Mouse (Mus musculus): ENCODE results near the gene Gm17662. TPM values are rescaled to one million over a fixed set of nuclear protein-coding genes. Genes with fewer than 3 reads are reported as not detected.

Gene Gm17662
- polyA plus RNA-seq (2015; fragmentation: Nextera tagmentation; extraction: Ambion mirVana) = not detected in 2 replicates

DNA sequence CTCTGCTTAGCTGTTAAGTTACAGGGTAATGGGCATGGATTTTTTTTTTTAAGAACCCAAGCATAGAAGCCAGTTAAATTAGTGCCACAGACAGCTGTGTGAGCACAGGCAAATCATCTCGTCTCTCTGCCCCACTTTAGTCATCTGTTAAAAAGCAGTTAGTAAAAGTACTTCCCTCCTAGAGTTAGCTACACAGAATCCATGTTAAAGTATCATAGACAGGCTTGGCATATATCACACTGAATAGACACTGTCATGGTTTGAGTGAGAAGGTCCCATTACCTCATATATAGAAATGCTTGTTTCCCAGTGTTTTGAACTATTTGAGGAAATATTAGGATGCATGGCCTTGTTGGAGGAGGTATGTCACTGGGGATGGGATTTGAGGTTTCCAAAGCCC is at the start of gene Gm17662:
TSS of gene Gm17662 (plus strand) at position 301 of the 400 bp plus-strand sequence.
- H3K4me1 ChIP-seq (replicated peaks) = no peaks in the 10 kb centered on the region
- H3K4me2 ChIP-seq = no peak within 1 kb of the TSS
- no peaks in the 10 kb centered on the region for H3K9me3 ChIP-seq
- no peak within 1 kb of the TSS for H3K4me3 ChIP-seq
- H3K27me3 ChIP-seq = no peaks in the 10 kb centered on the region
- no peak within 1 kb of the TSS for H3K9ac ChIP-seq
- WGBS = 80% methylated on average over 1 of the region's 1 CpGs
- H3K27ac ChIP-seq = no peak within 1 kb of the TSS
- ATAC-seq (ENCODE audit: low FRiP score) = no peak
- H3K36me3 ChIP-seq = no peaks in the 10 kb centered on the region

DNA sequence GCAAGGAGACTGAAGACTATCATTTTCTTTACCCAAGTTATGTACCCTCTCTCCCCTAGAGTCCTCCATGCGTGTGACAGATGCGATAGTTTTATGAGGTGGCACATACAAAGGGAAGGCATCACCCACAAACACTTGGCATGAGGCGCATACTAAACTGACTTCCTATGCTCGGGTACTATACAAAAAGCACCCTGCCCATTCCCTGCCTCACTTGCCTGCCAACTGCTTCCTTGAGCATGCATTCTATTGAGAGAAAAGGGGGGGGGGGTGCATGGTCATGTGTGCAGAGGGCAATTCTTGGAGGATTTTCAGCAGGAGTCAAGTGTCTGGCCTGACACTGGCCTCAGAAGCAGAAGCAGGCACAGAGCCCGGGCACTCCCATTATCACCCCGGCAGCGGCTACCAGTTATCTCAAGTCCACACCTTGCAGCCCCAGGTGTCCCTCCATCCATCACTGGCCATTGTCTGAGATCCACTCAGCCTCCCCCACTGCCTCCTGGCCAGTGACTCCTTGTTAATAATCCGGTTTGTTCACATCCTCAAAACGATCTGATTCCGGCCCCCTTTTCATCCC is 46.3 kb upstream of the Gm17662 start:
- H3K4me2 ChIP-seq = no peak overlapping the region
- H3K27me3 ChIP-seq = no peaks in the 10 kb centered on the region
- H3K27ac ChIP-seq = no peak overlapping the region
- 65% methylated on average over 10 of the region's 10 CpGs for WGBS
- peak; percentile 52; the same call in 1 of the 2 replicates for ATAC-seq (ENCODE audit: low FRiP score)
- H3K36me3 ChIP-seq = no peaks in the 10 kb centered on the region
- no peak overlapping the region for H3K9ac ChIP-seq
- no peak overlapping the region for H3K4me3 ChIP-seq
- peaks cover 10% of the 10 kb centered on the region for H3K4me1 ChIP-seq (replicated peaks)
- no peaks in the 10 kb centered on the region for H3K9me3 ChIP-seq

- 71% methylated on average over 2 of the region's 2 CpGs for WGBS
- Histone ChIP-seq H3K27me3 (no peaks in the 10 kb centered on the region), H3K9me3 (no peaks in the 10 kb centered on the region), H3K4me3 (no peak overlapping the region), H3K4me1 (replicated peaks) (peaks cover 10% of the 10 kb centered on the region), H3K36me3 (no peaks in the 10 kb centered on the region), H3K4me2 (no peak overlapping the region), H3K9ac (no peak overlapping the region), H3K27ac (no peak overlapping the region)
- no peak for ATAC-seq (ENCODE audit: low FRiP score)
Measured at GRCm38 (mm10) chr4:104813617-104814016, 43.5 kb upstream of the Gm17662 start.

- H3K4me2 ChIP-seq = no peak overlapping the region
- H3K9ac ChIP-seq = no peak overlapping the region
- H3K9me3 ChIP-seq = no peaks in the 10 kb centered on the region
- no peaks in the 10 kb centered on the region for H3K27me3 ChIP-seq
- H3K27ac ChIP-seq = no peak overlapping the region
- H3K4me1 ChIP-seq (replicated peaks) = no peaks in the 10 kb centered on the region
- H3K36me3 ChIP-seq = no peaks in the 10 kb centered on the region
- ATAC-seq (ENCODE audit: low FRiP score) = no peak
- H3K4me3 ChIP-seq = no peak overlapping the region
- 85% methylated on average over 4 of the region's 4 CpGs for WGBS
Measured at GRCm38 (mm10) chr4:104816519-104817232, 40.5 kb upstream of the Gm17662 start.

DNA sequence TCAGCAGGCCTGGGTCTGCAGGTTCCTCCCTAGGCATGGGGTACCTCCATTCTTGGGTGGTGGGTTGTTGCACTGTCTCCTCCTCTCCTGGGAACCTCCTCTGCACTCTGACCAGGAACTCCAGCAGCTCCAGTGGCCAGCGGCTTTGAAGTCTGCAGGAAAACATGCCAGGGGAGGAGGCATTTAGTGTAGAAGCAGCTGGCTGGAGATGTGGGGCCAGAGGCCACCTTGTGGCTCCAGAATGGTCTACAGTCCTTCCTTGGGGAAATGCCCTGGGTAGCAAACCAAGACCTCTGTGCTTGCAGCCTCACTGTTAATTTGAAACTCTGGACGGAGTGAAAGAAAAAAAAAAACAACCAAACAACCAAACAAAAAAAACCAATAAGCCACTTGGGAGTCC is 39.6 kb upstream of the Gm17662 start:
- Histone ChIP-seq H3K4me1 (replicated peaks) (no peaks in the 10 kb centered on the region), H3K4me3 (no peak overlapping the region), H3K27me3 (0 out of 2 replicates have a peak, but pooled peaks cover 3% of the 10 kb centered on the region), H3K4me2 (no peak overlapping the region), H3K27ac (no peak overlapping the region), H3K9ac (no peak overlapping the region), H3K36me3 (no peaks in the 10 kb centered on the region), H3K9me3 (no peaks in the 10 kb centered on the region)
- no peak for ATAC-seq (ENCODE audit: low FRiP score)
- WGBS = 59% methylated on average over 2 of the region's 2 CpGs

DNA sequence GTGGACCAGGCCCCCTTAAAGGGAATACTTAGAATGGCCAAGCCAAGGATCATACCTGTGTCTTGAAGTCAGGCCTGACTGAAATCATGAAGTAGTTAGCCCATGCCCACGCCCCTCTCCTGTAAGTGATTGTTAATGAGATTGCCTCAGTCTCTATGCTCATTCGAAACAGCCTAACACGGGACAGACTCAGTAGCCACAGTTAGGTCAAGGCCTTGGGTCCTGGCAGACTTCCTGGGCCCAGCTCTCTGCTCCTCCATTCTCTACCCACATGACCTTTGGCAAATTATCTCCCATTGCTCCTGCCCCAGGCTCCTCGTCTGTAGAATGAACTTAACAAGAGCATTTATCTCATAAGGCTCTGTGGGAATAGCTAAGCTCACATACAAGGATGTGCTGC is 38.1 kb upstream of the Gm17662 start:
- H3K27ac ChIP-seq = no peak overlapping the region
- WGBS = 67% methylated on average over 4 of the region's 4 CpGs
- H3K36me3 ChIP-seq = no peaks in the 10 kb centered on the region
- no peak overlapping the region for H3K4me3 ChIP-seq
- no peak overlapping the region for H3K4me2 ChIP-seq
- H3K4me1 ChIP-seq (replicated peaks) = no peaks in the 10 kb centered on the region
- no peak overlapping the region for H3K9ac ChIP-seq
- H3K9me3 ChIP-seq = no peaks in the 10 kb centered on the region
- H3K27me3 ChIP-seq = 0 out of 2 replicates have a peak, but pooled peaks cover 3% of the 10 kb centered on the region
- no peak for ATAC-seq (ENCODE audit: low FRiP score)

DNA sequence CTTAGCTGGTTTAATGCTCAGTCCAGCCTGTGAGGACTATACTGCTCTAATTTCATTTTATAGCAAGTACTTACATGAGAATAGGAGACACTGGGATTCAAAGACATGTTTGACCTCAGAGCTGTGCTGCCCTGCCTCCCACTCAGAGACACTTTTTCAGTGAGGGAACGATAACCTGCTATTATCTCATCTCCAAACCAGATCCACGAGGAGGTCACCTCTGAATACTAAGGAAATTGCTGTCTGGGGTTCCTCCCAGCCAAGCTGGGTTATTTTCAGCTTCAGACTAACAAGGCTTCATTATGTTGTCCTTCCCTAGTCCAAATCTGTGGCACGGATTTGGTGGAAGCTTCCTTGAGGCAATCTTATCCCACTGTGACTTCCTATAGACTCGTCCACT is 37.2 kb upstream of the Gm17662 start:
- Histone ChIP-seq H3K4me3 (no peak overlapping the region), H3K36me3 (no peaks in the 10 kb centered on the region), H3K9me3 (no peaks in the 10 kb centered on the region), H3K4me1 (replicated peaks) (no peaks in the 10 kb centered on the region), H3K4me2 (no peak overlapping the region), H3K9ac (no peak overlapping the region), H3K27me3 (0 out of 2 replicates have a peak, but pooled peaks cover 3% of the 10 kb centered on the region), H3K27ac (no peak overlapping the region)
- no peak for ATAC-seq (ENCODE audit: low FRiP score)
- 81% methylated on average over 4 of the region's 4 CpGs for WGBS

- Histone ChIP-seq H3K9me3 (no peaks in the 10 kb centered on the region), H3K4me3 (no peak overlapping the region), H3K4me2 (no peak overlapping the region), H3K9ac (no peak overlapping the region), H3K36me3 (no peaks in the 10 kb centered on the region), H3K4me1 (replicated peaks) (no peaks in the 10 kb centered on the region), H3K27ac (no peak overlapping the region), H3K27me3 (0 out of 2 replicates have a peak, but pooled peaks cover 3% of the 10 kb centered on the region)
- WGBS = 89% methylated on average over 4 of the region's 4 CpGs
- ATAC-seq (ENCODE audit: low FRiP score) = no peak
Measured at GRCm38 (mm10) chr4:104823597-104824101, 33.5 kb upstream of the Gm17662 start.

DNA sequence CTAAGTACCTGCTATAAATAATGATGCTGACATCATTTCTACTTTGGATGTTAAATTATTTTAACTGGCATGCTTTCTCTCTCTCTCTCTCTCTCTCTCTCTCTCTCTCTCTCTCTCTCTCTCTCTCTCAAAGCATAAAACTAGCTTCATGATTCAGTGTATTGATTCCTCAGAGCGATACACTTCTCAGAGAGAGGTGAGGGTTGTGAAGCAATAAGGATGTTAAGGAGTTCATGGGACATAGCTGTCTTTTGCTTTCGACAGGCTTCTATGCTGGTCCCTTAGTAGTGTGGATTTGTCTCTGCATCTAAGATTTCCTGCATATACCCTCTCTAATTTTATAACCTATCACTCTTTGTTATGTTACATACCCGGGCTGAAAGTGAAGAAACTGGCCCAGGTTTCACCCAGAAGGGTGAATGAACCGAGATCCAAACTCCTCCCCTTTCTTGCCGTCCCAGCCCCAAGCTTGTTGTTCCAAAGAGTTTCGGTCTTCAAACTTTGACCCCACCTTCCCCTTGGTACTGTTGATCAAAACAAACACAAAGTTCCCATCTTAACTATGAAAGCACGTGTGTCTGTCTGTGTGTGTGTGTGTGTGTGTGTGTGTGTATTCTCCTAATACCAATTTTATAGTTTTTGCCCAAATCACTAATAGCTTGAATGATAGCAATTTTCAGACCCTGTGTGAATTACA is 32.6 kb upstream of the Gm17662 start:
- Histone ChIP-seq H3K4me2 (no peak overlapping the region), H3K9ac (no peak overlapping the region), H3K9me3 (no peaks in the 10 kb centered on the region), H3K27me3 (0 out of 2 replicates have a peak, but pooled peaks cover 3% of the 10 kb centered on the region), H3K36me3 (no peaks in the 10 kb centered on the region), H3K4me1 (replicated peaks) (no peaks in the 10 kb centered on the region), H3K4me3 (no peak overlapping the region), H3K27ac (no peak overlapping the region)
- WGBS = 72% methylated on average over 7 of the region's 7 CpGs
- ATAC-seq (ENCODE audit: low FRiP score) = no peak

DNA sequence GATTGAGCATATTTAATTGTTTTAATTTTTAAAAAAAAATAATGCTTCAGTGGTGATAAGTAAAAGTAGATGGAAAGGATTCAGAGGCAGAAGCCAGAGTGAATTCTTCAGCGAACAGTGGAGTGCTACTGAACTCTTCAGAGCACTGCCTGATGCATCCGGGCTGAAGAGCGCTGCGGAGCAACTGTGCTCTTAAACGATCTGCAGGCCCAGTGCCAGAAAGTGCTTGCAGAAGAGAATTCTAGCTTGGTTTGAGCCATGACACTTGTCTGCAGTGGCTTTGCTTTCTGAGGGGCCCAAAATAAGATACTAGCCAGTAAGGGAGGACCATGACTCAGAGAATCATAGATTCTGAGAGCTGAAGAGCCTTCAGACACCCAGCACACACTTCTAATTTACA is 28.2 kb upstream of the Gm17662 start:
- Histone ChIP-seq H3K4me1 (replicated peaks) (no peaks in the 10 kb centered on the region), H3K9ac (no peak overlapping the region), H3K9me3 (no peaks in the 10 kb centered on the region), H3K27ac (no peak overlapping the region), H3K4me2 (no peak overlapping the region), H3K36me3 (no peaks in the 10 kb centered on the region), H3K4me3 (no peak overlapping the region), H3K27me3 (no peaks in the 10 kb centered on the region)
- 88% methylated on average over 5 of the region's 5 CpGs for WGBS
- no peak for ATAC-seq (ENCODE audit: low FRiP score)

DNA sequence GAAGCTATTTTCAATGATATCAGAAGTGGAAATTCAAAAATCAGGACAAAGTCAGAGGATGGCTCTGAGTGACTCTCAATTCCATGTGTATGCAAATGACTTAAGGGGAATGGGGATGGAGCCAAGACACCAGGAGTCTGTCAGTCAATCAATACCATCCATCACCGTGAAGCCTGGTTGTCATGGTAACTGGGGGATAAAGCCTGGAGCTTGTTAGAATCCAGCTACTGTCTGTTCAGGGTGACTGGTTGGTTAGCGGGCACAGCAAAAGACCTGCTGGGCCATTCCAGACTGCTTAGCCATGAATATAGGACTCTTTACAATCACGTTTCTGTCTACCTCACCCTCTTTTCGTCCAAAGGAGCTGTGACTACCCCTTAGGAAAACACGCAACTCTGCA is 22.0 kb upstream of the Gm17662 start:
- ATAC-seq (ENCODE audit: low FRiP score) = peak; percentile 72; the same call in 1 of the 2 replicates
- Histone ChIP-seq H3K9me3 (no peaks in the 10 kb centered on the region), H3K36me3 (no peaks in the 10 kb centered on the region), H3K4me1 (replicated peaks) (peaks cover 18% of the 10 kb centered on the region), H3K9ac (no peak overlapping the region), H3K4me2 (no peak overlapping the region), H3K27ac (peak overlapping the region; percentile 53), H3K4me3 (no peak overlapping the region), H3K27me3 (no peaks in the 10 kb centered on the region)
- WGBS = 7% methylated on average over 5 of the region's 5 CpGs

DNA sequence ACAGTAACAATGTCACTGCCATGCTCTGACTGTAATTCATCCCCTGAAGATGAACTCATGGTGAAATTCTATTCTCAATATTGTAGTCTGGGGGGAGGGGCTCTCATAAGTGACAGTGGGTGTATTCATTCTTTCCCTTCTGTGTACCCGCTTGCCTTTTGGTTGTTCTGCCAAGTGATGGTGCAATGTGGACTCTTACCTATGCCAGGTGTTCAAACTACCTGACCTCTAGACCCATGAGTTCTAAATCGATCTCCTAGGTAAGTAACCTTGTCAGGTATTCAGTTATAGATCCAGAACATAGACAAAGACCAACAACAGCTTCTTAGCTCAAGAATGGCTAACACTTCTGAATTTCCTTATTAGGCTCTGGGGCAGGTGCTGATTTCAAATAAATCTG is 18.8 kb upstream of the Gm17662 start:
- ATAC-seq (ENCODE audit: low FRiP score) = no peak
- H3K4me2 ChIP-seq = no peak overlapping the region
- peaks cover 18% of the 10 kb centered on the region for H3K4me1 ChIP-seq (replicated peaks)
- WGBS = 91% methylated on average over 2 of the region's 2 CpGs
- no peak overlapping the region for H3K4me3 ChIP-seq
- H3K9me3 ChIP-seq = no peaks in the 10 kb centered on the region
- no peaks in the 10 kb centered on the region for H3K27me3 ChIP-seq
- H3K36me3 ChIP-seq = no peaks in the 10 kb centered on the region
- H3K9ac ChIP-seq = no peak overlapping the region
- no peak overlapping the region for H3K27ac ChIP-seq
